Mouse (Mus musculus): ENCODE results near the gene Tspan12. TPM values are rescaled to one million over a fixed set of nuclear protein-coding genes. Genes with fewer than 3 reads are reported as not detected.

Gene Tspan12
- total RNA-seq, 2 experiments from 2014 or later: 5.0 TPM; not detected in 1

DNA sequence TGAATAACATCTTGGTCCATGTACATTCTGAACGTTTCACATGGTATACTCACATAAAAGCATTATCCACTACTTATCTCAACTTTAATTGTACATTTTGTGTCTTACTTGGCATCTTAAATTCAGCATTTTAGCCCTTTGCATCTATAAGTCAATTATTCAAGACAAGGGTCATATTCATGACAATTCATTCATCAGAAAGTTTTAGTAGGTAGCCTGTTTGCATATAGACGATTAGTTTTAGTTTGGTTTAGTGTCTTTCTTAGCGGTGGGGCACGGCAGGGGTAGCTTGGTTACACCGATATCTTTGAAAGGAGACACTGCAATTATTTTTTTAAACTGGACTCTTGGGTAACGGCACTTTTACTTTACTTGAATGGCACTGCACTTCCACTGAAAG, 21.4 kb downstream of the Tspan12 start:
- no peak for ATAC-seq (replicated peaks; ENCODE audit: low FRiP score, poor library complexity, severe bottlenecking)

GRCm38 (mm10) chr6:21829930-21830329, 22.4 kb downstream of the Tspan12 start:
- ATAC-seq (replicated peaks; ENCODE audit: low FRiP score, poor library complexity, severe bottlenecking): no peak

- ATAC-seq (replicated peaks; ENCODE audit: low FRiP score, poor library complexity, severe bottlenecking): no peak
These were observed 23.9 kb downstream of the Tspan12 start for GRCm38 (mm10) chr6:21828437-21828836.

DNA sequence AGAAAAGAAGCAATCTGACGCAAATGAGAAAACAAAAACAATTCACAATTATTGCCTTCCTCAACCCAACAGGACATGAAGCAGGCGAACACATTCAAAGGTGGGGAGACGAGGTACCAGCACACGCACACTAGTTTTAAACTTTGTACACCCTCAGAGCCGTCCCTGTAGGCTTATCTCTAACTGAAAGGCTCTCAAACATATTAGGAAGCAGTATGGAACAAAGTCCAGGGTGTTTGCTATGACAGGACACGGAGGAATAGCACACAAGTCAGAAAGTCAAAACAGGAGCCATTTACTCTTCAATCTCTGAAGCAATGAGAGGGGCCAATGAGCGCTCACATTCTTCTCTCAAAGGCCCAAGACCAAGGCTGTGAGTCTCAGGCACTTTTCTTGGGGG, 24.3 kb downstream of the Tspan12 start:
- ATAC-seq (replicated peaks; ENCODE audit: low FRiP score, poor library complexity, severe bottlenecking): no peak

- no peak for ATAC-seq (replicated peaks; ENCODE audit: low FRiP score, poor library complexity, severe bottlenecking)
These were observed 28.6 kb downstream of the Tspan12 start for GRCm38 (mm10) chr6:21823694-21824093.

- no peak for ATAC-seq (replicated peaks; ENCODE audit: low FRiP score, poor library complexity, severe bottlenecking)
These were observed 29.0 kb downstream of the Tspan12 start for GRCm38 (mm10) chr6:21823281-21823680.

DNA sequence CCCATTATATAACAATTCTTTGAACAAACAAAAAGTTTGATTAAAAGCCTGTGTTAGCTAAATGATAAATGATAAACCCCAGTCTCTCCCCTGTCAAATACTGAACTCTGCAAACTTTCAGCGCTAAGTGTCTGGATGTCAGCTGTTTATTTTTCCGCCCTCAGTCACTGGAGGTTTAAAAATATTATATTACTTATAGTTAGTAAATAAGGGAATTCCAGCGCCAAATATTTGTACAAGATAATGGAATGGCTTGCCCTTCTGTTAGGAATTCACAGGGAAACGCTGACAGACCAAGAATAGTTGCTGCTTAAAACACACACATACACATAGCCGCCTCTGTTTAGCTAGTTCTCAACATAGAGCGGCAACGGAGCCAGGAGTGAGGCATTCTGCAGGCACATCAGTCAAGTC, 29.6 kb downstream of the Tspan12 start:
- no peak for ATAC-seq (replicated peaks; ENCODE audit: low FRiP score, poor library complexity, severe bottlenecking)

DNA sequence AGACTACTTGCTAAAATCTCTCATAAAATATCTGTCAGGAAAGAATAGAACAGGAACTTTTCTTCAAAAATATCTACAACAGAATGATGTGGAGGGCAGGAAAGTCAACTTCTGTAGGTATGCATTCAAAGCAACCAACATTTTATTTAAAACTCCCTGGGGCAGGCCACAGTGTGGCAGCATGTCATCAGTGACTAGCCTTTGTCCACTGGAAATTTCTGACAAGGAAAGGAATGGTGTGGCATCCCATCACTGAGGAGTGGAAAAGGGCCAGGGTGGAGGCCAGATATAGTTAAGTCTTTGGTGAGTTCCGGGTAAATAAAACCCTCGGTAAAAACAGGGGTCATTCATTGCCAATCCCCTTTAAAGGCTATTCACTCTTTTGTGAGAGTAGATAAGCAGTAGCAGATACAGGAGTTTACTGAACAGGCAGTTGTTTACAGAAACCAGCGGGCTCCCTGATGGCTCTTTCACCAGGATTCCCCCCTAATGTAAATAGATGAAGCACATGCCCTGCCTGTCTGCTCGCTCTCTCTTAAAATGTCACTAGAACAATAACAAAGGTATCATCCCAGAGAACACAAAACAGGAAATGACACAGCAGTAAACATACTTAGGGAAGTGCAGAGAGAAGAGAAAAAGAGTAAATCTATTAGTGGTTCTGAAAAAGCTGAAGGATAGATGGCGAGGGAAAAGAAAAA, 34.1 kb downstream of the Tspan12 start:
- no peak for ATAC-seq (replicated peaks; ENCODE audit: low FRiP score, poor library complexity, severe bottlenecking)

GRCm38 (mm10) chr6:21806005-21806404, 46.3 kb downstream of the Tspan12 start:
- no peak for ATAC-seq (replicated peaks; ENCODE audit: low FRiP score, poor library complexity, severe bottlenecking)

GRCm38 (mm10) chr6:21805013-21805570, 47.2 kb downstream of the Tspan12 start:
- ATAC-seq (replicated peaks; ENCODE audit: low FRiP score, poor library complexity, severe bottlenecking): no peak

GRCm38 (mm10) chr6:21803483-21804340, 48.6 kb downstream of the Tspan12 start:
- no peak for ATAC-seq (replicated peaks; ENCODE audit: low FRiP score, poor library complexity, severe bottlenecking)

DNA sequence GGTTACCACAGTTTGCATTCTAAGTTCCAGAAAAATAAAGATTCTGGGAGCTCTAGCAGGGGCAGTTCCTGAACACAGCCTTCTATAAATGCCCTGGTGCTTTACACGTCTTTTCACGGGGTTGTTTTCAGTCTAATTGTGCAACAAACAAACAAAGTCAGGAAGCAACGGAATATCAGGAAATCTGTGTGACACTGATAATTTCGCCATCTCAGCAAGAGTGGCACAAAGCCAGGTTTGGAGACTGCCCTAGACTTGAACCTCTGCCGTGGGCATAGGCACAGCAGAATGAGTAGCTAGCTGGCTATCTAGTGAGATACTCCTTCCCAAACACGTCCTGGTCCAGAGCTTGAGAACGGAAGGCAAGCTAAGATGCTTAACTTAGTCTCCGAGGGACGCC, 53.7 kb downstream of the Tspan12 start:
- ATAC-seq (replicated peaks; ENCODE audit: low FRiP score, poor library complexity, severe bottlenecking): no peak

DNA sequence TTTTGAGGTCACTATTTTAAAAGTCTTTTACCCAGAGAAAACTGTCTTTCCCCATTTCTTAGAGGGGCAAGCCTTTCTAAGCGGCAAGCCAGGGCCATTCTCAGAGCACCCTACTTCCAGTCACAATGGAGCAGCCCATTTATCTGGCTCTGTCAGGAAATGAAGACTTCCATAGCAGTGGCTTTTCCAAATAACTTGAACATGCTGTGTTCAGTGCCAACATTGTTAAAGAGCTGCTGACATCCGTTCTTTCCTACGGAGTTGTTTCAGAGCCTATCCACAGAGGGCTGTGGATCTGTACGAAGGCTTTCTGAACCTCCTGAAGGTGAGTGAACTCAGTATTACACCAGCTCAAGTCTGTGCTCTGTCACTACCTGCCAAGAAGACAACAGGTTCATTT, 55.2 kb downstream of the Tspan12 start:
- ATAC-seq (replicated peaks; ENCODE audit: low FRiP score, poor library complexity, severe bottlenecking): no peak

DNA sequence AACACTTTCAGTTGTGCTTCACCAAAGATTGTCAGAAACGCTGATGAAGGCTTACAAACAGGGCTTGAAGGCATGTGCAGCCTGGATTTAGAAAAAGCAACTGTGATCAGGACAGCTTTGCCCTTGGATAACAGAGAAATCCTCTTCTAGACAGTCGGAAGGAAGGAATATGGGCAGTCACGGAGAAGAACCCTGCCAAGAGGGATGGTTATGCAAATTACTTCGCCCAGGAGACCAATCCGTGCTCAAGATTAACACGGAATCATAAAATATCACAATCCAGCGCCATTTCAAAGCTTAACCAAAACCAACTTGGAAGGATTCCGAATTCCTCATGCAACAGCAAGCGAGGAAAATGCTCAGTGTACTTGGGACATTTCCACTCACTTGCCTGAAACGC, 55.9 kb downstream of the Tspan12 start:
- ATAC-seq (replicated peaks; ENCODE audit: low FRiP score, poor library complexity, severe bottlenecking): no peak

- no peak for ATAC-seq (replicated peaks; ENCODE audit: low FRiP score, poor library complexity, severe bottlenecking)
These were observed 56.9 kb downstream of the Tspan12 start for GRCm38 (mm10) chr6:21795410-21795809.

- no peak for ATAC-seq (replicated peaks; ENCODE audit: low FRiP score, poor library complexity, severe bottlenecking)
These were observed 57.3 kb downstream of the Tspan12 start for GRCm38 (mm10) chr6:21795072-21795407.

DNA sequence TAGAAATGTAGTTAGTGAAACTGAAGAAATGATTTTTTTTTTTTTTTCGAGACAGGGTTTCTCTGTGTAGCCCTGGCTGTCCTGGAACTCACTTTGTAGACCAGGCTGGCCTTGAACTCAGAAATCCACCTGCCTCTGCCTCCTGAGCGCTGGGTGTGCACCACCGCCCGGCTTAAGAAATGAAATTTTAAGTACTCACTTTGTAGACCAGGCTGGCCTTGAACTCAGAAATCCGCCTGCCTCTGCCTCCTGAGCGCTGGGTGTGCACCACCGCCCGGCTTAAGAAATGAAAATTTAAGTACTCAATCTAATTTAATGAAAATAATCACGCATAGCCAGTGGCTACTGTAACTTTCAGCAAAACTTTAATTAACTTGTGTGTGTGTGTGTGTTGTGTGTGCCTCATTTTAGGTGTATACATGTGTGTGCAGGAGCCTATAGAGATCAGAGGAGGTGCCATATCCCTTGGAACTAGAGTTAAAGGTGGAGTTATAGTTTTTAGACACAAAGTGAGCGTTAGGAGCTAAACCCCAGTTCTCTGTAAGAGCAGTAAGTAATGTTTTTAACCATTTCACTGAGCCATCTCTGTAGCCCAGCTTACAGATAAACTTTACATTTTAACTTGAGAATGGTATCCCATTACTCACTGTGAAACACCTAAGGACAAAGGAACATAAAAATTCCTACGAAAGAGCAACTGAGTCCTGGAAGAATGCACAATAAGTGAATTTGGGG, 57.8 kb downstream of the Tspan12 start:
- no peak for ATAC-seq (replicated peaks; ENCODE audit: low FRiP score, poor library complexity, severe bottlenecking)

DNA sequence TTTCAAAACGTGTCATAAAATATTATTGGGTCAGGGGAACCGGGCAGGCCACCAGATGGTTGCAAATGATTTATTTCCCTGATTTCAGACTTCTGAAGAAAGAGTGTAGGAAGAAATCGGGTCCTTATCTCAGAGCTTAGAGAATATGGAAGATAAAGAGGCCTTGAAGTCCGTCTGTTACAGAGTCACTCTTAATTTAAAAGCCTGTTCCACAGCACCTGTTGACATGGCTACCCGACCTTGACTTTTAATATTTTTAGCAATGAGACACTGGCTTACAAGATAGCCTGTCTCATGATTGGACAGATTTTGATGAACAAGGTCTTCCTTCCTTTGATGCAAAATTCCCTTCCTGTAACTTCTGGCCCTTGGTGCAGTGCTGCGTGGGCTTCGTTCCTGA, 61.0 kb downstream of the Tspan12 start:
- no peak for ATAC-seq (replicated peaks; ENCODE audit: low FRiP score, poor library complexity, severe bottlenecking)

DNA sequence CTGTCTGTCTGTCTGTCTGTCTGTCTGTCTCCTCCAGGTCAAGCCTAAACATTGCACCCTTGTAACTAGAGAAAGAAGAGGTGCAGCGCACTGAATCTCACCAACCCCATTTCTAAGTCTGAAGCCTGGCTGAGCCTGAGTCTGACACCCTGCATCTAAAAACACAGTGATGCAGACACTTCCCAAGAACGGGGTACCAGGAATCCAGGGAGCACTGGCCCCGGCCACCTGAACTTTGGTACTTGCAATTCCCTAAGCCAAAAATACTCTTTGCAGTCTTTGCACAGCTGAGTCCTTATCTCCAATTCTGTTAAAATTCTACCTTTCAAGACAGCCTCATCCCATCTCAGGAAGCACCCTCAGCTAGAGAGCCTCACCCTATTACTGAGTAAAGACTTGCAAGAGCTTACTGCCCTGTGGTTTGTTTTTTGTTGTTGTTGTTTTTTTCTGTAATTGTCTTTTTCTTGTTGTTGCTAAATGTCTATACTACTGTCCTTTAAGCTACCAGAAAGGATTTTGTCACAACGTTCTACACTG, 61.7 kb downstream of the Tspan12 start:
- ATAC-seq (replicated peaks; ENCODE audit: low FRiP score, poor library complexity, severe bottlenecking): no peak

- ATAC-seq (replicated peaks; ENCODE audit: low FRiP score, poor library complexity, severe bottlenecking): no peak
These were observed 62.3 kb downstream of the Tspan12 start for GRCm38 (mm10) chr6:21790036-21790435.

All from erythroblast, adult 5-6 weeks (primary cell).